Mouse (Mus musculus) midbrain, embryonic 11.5 days (tissue): ENCODE data around the gene Diras1. TPM values are rescaled to one million over a fixed set of nuclear protein-coding genes. Genes with fewer than 3 reads are reported as not detected.
A peak's percentile ranks its signal among the peaks of the same experiment; 100 is the strongest.

Experiments
- ATAC-seq: fragments of 200-750 bp; cut with Nextera tagmentation; 2 replicates; pipeline ENCODE4 v1.8.0; 2017; ENCODE audit warnings: moderate TSS enrichment, moderate library complexity; ENCODE audit not compliant: low FRiP score
- DNase-seq: peaks from one replicate; pipeline ENCODE4 v3.0.0; 2015; ENCODE audit warnings: low spot score; ENCODE audit errors: missing footprints
- H3K27ac ChIP-seq: fragments of 300-500 bp; sonication (generic); 2 replicates; pipeline ENCODE4 v1.5.1; 2014; ENCODE audit warnings: low read depth, low read length
- H3K27me3 ChIP-seq: fragments of 300-500 bp; sonication (generic); 2 replicates; pipeline ENCODE4 v1.6.1; 2014; ENCODE audit warnings: mild to moderate bottlenecking, low read length, moderate library complexity, mixed read lengths; ENCODE audit not compliant: control insufficient read depth, insufficient read depth
- H3K36me3 ChIP-seq: fragments of 300-500 bp; sonication (generic); 2 replicates; pipeline ENCODE4 v1.6.1; 2014; ENCODE audit warnings: mild to moderate bottlenecking, low read length, moderate library complexity, mixed read lengths; ENCODE audit not compliant: control insufficient read depth, insufficient read depth
- H3K4me1 ChIP-seq: fragments of 300-500 bp; sonication (generic); 2 replicates; pipeline ENCODE4 v1.6.1; 2014; ENCODE audit warnings: low read length; ENCODE audit not compliant: control insufficient read depth, insufficient read depth
- H3K4me2 ChIP-seq: fragments of 300-500 bp; sonication (generic); 2 replicates; pipeline ENCODE4 v1.6.1; 2014; ENCODE audit warnings: mild to moderate bottlenecking, moderate library complexity
- H3K4me3 ChIP-seq: fragments of 300-500 bp; sonication (generic); 2 replicates; pipeline ENCODE4 v1.5.1; 2014; ENCODE audit warnings: low read depth, low read length
- H3K9ac ChIP-seq: fragments of 300-500 bp; sonication (generic); 2 replicates; pipeline ENCODE4 v1.6.1; 2014; ENCODE audit warnings: low read length
- H3K9me3 ChIP-seq: fragments of 300-500 bp; sonication (generic); 2 replicates; pipeline ENCODE4 v1.6.1; 2016; ENCODE audit warnings: low read length; ENCODE audit not compliant: control insufficient read depth
- WGBS: fragments of 180-500 bp; shearing (Covaris S2); extraction: QIAGEN DNeasy Blood & Tissue Kit; methylation state at CpG from one replicate; pipeline ENCODE4 v1.1.7; 2014; 5-methylcytosine and 5-hydroxymethylcytosine counted together
- polyA plus RNA-seq: library from polyadenylated mRNA; unstranded; fragments of >200 nt; fragmentation: Nextera tagmentation; extraction: Ambion mirVana; gene quantifications from 2 replicates; pipeline ENCODE4 v1.2.1, GENCODE M21; 2014

The Diras1 gene
- polyA plus RNA-seq, 1 experiment from 2014 or later: 3.3 TPM

DNA sequence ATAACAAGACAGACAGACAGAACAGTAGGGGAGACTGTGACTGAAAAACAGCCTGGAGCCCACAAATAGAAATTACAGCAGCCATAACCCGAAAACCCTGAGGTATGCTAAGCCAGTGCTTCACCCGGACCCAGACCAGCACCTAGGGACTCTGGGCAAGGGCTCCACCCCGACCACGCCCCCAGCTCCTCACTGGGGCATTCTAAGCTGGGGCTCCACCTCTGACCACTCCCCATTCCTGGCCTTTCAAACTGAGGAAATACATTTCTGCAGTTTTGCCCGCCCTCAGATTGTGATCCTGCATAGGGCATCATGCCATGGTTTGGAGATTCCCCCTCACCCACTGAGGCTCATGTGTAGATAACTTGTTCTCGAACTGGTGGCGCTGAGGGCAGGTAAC is 18.2 kb downstream of the Diras1 start:
- Histone ChIP-seq H3K9ac (no peak overlapping the region), H3K36me3 (no peaks in the 10 kb centered on the region), H3K4me2 (no peak overlapping the region), H3K27me3 (no peaks in the 10 kb centered on the region), H3K4me1 (no peaks in the 10 kb centered on the region), H3K4me3 (no peak overlapping the region), H3K9me3 (no peaks in the 10 kb centered on the region), H3K27ac (no peak overlapping the region)
- ATAC-seq: no peak
- WGBS: 37% methylated on average over 7 of the region's 7 CpGs
- no peak for DNase-seq

DNA sequence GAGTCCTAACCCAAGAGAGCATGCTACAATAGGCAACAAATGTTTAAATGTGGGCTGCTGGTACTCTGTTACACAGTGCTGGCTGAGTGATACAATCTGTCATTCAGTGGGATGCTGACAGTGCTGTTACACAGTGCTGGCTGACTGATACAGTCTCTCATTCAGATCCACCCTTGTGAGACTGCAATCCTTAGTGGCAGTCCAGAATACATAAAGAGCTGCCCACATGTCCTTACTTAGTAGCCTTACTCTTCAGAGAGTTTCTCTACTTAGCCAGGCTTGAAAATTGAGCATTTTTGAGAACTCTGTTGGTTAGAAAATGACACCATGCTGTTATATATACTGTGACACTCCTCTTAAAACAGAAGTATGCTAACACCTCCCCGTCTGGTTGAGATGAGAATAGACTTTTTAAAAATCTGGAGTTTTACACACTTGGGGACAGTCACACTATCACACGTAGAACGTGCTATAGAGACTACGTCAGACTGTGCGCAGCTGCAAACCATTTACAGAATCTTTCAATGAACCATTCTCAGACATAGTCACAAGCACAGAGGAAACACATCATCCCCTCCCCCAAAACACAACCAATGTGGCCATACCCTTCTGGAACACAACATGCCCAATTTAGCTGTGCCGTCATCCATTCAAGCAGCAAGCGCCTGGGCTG is 19.3 kb downstream of the Diras1 start:
- H3K27ac ChIP-seq: no peak overlapping the region
- no peak overlapping the region for H3K4me3 ChIP-seq
- H3K4me1 ChIP-seq: peaks cover under 1% of the 10 kb centered on the region; the same call in 1 of the 2 replicates
- ATAC-seq (no peak), DNase-seq (no peak)
- H3K27me3 ChIP-seq: no peaks in the 10 kb centered on the region
- 94% methylated on average over 7 of the region's 7 CpGs for WGBS
- no peaks in the 10 kb centered on the region for H3K9me3 ChIP-seq
- no peak overlapping the region for H3K4me2 ChIP-seq
- no peak overlapping the region for H3K9ac ChIP-seq
- H3K36me3 ChIP-seq: no peaks in the 10 kb centered on the region

DNA sequence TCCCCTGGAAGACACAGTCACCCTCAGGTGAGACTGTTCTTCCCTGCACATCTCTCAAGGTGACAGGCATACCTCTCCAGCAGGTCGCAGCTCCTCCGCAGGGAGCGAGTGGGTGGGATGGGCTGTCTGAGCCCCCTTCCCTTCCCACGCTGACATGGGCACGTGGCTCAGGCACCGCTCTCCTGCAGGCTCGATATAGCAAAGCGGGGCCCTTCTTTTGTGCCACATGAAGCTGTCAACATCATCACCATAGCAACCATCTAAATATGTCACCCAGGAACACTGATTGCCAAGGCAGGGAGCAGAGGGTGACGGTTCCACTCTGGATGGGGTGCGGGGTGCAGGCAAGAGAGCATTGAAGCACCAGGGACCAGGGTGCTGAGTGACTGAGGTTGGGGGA is 24.3 kb downstream of the Diras1 start:
- ATAC-seq: no peak
- Histone ChIP-seq H3K9me3 (no peaks in the 10 kb centered on the region), H3K4me3 (no peak overlapping the region), H3K36me3 (no peaks in the 10 kb centered on the region), H3K27me3 (peaks cover 2% of the 10 kb centered on the region; the same call in 1 of the 2 replicates), H3K27ac (no peak overlapping the region; the same call in 1 of the 2 replicates), H3K9ac (no peak overlapping the region; the same call in 1 of the 2 replicates), H3K4me2 (no peak overlapping the region), H3K4me1 (peaks cover 4% of the 10 kb centered on the region)
- DNase-seq: no peak
- WGBS: 47% methylated on average over 10 of the region's 10 CpGs

DNA sequence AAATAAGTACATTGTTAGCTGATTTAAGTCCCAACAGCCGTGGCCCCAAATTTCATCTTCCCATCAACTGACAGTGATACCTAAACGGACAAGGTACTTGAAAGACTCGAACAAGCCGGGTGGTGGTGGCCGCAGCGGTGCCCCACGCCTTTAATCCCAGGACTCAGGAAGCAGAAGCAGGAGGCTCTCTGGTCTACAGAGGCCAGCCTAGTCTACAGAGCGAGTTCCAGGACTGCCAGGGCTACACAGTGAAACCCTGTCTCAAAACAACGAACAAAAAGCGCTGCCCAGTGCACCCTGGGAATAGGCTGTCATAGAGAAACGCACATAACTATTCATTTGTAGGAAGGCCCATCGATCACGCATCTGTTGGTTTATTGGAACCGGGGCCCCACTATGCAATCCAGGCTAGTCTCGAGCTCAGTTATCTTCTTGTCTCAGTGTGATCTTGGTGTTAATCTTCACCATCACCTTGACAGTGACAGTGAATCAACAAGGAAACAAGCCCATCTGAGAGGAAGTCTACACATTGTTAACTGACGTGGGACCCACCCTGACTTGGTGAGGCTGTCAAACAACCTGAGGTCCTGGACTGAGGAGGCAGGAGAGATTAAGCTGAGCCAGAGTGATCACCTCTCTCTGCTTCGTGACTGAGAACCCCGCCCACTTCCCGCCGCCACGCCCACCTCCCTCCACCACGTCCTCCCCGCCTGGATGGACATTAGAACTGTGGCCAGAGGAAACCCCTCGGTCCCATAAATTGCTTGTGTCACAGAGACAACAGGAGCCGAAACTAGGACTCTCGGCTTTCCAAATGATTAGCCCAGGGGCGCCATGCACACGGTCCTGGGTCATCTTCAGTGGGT is 25.0 kb downstream of the Diras1 start:
- Histone ChIP-seq H3K4me2 (no peak overlapping the region), H3K4me1 (peaks cover 4% of the 10 kb centered on the region), H3K9ac (no peak overlapping the region; the same call in 1 of the 2 replicates), H3K27ac (no peak overlapping the region; the same call in 1 of the 2 replicates), H3K9me3 (no peaks in the 10 kb centered on the region), H3K4me3 (no peak overlapping the region), H3K36me3 (no peaks in the 10 kb centered on the region), H3K27me3 (peaks cover 2% of the 10 kb centered on the region; the same call in 1 of the 2 replicates)
- WGBS: 53% methylated on average over 28 of the region's 28 CpGs
- DNase-seq: peak; percentile 86
- ATAC-seq: no peak

DNA sequence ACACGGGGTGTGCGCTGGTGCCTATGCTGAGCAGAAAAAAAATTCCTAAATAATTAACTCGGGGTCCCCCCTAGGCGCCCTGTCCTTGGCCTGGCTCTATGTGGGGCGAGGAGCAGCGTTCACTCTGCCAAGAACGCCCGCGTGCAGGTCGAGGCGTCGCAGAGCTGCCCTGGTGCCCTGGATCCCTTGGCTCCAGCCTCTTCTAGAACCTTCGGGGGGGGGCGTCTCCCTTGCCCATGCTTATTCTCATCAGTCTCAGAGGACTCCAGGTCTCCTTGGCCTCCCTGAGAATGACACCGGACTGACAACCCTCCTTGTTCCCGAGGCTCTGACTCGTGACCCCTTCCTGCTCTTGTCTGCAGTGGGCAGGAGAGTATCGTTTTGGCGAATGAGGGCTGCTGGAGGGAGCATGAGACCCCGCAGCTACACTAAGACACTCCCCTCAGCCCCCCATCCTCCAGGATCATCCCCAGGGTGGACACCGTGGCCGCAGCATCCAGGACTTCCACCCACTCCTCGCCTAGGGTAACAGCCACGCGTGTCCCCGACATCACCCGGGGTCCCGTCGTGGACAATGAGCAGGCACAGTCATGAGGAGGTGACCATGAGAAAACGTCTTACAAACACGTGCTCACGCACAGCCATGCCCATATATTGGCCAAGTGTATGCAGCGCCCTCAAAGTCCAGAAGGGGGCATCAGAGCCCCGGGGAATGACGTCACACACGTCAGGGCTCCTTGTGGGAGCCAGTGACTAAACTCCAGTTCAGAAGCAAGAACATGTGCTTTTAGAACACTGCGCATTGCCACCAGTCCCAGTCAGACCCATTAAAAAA is 25.9 kb downstream of the Diras1 start:
- Histone ChIP-seq H3K36me3 (no peaks in the 10 kb centered on the region), H3K9me3 (no peaks in the 10 kb centered on the region), H3K4me2 (no peak overlapping the region), H3K4me1 (peaks cover 4% of the 10 kb centered on the region), H3K27me3 (peaks cover 4% of the 10 kb centered on the region; the same call in 1 of the 2 replicates), H3K27ac (no peak overlapping the region), H3K9ac (0 out of 2 replicates have a peak overlapping the region, but pooled peaks have one; percentile 18), H3K4me3 (no peak overlapping the region)
- DNase-seq (peak; percentile 99), ATAC-seq (peak; percentile 79)
- 33% methylated on average over 37 of the region's 37 CpGs for WGBS

DNA sequence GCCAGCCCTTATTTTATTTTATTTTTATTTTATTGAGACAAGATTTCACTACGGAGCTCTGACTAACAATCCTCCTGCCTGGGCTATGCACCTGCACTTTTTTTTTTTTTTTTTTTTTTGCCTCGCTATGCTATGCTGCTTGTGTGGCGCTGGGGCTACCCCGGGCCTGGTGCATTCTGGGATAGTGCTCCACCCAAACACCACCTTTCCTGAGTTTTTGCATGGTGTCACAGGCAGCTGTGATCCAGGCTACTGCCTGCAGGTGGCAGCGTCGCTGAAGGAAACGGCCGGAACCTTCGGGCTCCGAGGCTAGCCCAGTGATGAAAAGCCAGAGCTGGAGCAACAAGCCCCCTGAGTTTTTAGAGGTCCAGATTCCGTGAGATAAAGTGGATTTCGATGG is 26.7 kb downstream of the Diras1 start:
- Histone ChIP-seq H3K27ac (no peak overlapping the region), H3K4me1 (peaks cover 4% of the 10 kb centered on the region), H3K4me3 (no peak overlapping the region), H3K4me2 (no peak overlapping the region), H3K27me3 (peaks cover 4% of the 10 kb centered on the region), H3K9me3 (no peaks in the 10 kb centered on the region), H3K9ac (no peak overlapping the region), H3K36me3 (no peaks in the 10 kb centered on the region)
- ATAC-seq: no peak
- 18% methylated on average over 12 of the region's 12 CpGs for WGBS
- DNase-seq: peak; percentile 93

DNA sequence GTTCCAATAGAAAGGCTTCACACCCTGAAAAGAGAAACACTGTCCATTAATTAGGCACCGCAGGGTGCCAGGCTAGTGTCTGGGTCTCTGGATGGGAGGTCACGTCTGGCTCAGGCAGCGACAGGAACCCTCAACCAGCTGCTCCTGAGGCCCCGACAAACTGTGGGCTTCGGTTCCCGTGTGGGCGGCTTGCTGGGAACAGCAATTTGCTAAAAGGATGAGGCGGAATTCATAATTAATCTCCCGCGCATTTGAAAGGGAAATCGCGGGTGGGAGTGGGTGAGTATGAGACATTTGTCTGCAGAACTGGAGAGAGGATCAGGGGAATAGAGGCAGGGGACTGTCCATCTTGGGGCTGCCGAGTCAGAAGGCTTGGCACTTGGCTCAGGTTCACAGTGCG is 27.4 kb downstream of the Diras1 start:
- ATAC-seq: no peak
- H3K4me3 ChIP-seq: no peak overlapping the region
- H3K4me1 ChIP-seq: peaks cover 4% of the 10 kb centered on the region
- no peak overlapping the region for H3K27ac ChIP-seq
- no peak overlapping the region for H3K4me2 ChIP-seq
- no peak for DNase-seq
- H3K9ac ChIP-seq: no peak overlapping the region
- H3K36me3 ChIP-seq: no peaks in the 10 kb centered on the region
- H3K27me3 ChIP-seq: peaks cover 4% of the 10 kb centered on the region
- 38% methylated on average over 14 of the region's 14 CpGs for WGBS
- H3K9me3 ChIP-seq: no peaks in the 10 kb centered on the region

DNA sequence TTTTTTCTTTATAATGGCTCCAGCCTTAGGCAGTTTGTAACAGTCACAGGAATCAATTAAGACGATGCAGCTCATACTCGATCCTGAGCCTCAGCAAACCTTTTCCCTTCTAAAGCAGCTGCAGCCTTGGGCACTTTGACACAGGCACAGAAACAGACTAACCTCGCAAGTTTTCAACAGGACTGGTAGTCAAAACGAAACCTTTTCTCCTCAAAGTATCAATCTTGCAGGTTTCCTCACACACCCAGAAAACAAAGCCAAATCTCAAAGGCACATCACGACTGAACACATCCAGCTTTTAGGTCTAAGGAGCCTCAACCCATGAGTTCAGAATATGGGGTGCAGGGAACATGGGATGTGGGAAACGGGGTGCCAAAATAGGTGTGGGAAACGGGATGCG is 28.1 kb downstream of the Diras1 start:
- Histone ChIP-seq H3K9me3 (no peaks in the 10 kb centered on the region), H3K27me3 (peaks cover 4% of the 10 kb centered on the region), H3K4me1 (peaks cover 4% of the 10 kb centered on the region), H3K36me3 (no peaks in the 10 kb centered on the region), H3K9ac (no peak overlapping the region), H3K4me3 (no peak overlapping the region), H3K27ac (no peak overlapping the region), H3K4me2 (no peak overlapping the region)
- DNase-seq: no peak
- ATAC-seq: no peak
- 86% methylated on average over 8 of the region's 8 CpGs for WGBS
